In the genomic region with DNA sequence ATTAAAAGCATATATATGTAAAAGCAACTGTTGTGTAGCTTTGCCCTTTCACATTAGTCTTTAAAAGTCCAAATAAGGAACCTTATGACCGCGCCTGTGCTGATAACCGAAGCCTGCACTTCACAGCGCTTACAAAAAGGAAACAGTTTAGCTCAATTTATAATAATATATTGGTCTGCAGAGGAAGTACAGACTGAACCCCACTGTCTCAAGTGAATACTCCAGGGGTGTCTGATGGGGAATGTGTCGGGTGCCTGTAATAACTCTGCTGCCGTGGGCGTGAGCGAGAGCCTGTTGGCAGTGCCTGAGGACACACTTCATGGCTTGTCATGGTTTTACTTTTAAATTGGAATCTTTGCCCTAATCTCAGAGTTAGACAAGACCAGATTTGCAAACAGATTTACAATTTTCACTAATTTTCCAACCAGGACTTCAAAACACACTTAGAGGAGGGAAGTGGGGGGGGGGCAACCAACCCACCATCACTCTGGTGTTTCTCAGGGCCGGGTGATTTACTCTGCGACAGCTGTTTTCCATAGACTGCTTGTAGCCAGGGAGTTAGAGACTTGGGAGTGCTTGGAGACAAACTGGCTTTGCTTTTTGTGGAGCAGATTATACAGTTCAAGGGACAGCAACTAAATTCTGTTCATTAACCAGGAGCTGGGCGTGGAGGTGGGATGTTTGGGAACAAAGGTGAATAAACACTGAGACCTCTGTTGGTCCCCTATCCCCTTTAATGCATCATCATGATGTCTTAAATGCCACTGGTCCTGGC, we compare ENCODE assay signal across 16 mouse cellular contexts.
A peak's percentile ranks its signal among the peaks of the same experiment; 100 is the strongest.
DNase-seq lines count a peak whose midpoint lies in the region; ATAC-seq and TF ChIP-seq lines count a peak whose summit lies in the region.
"Had no signal": no experiment of that assay in that cellular context is flagged by ENCODE, and none has a peak within 500 bp of the region (broad histone marks: within the 10 kb centered on the region; RNA-seq: fewer than 3 reads in every experiment).

No protein-coding gene starts in this region.

- no peak overlapping the region for H3K4me3 ChIP-seq in layer of hippocampus, adult 2 months
- H3K4me3 ChIP-seq in embryonic facial prominence, embryonic 10.5 days, result no peak overlapping the region
- no peak overlapping the region for H3K4me3 ChIP-seq in kidney, embryonic 15.5 days (replicated peaks)
- H3K4me3 ChIP-seq in limb, embryonic 15.5 days, result no peak overlapping the region
- H3K4me3 ChIP-seq: forebrain, embryonic 12.5 days; lung, embryonic 15.5 days; midbrain, embryonic 12.5 days had no signal

- peaks cover 7% of the 10 kb centered on the region for H3K36me3 ChIP-seq in embryonic facial prominence, embryonic 10.5 days (replicated peaks)
- 0 out of 2 replicates have a peak, but pooled peaks cover 4% of the 10 kb centered on the region for H3K36me3 ChIP-seq in kidney, embryonic 15.5 days
- no peaks in the 10 kb centered on the region for H3K36me3 ChIP-seq in limb, embryonic 15.5 days

- H3K9me3 ChIP-seq in embryonic facial prominence, embryonic 10.5 days, result no peaks in the 10 kb centered on the region
- H3K9me3 ChIP-seq in kidney, embryonic 15.5 days (replicated peaks), result no peaks in the 10 kb centered on the region
- no peaks in the 10 kb centered on the region for H3K9me3 ChIP-seq in limb, embryonic 15.5 days
- H3K9me3 ChIP-seq: forebrain, embryonic 12.5 days; lung, embryonic 15.5 days; midbrain, embryonic 12.5 days had no signal

- no peak for DNase-seq in layer of hippocampus, adult 2 months (ENCODE audit: low spot score in 2 of 2)
- no peak for DNase-seq in layer of hippocampus, postnatal 10 days (ENCODE audit: low spot score in 2 of 2)
- DNase-seq in embryonic facial prominence, embryonic 10.5 days (ENCODE audit: low spot score), result peak; percentile 48
- no peak for DNase-seq in cerebellum, postnatal 14 days
- no peak for DNase-seq in layer of hippocampus, postnatal 36 days
- DNase-seq: adrenal gland, postnatal 36 days; cerebellum, adult 18-20 months; heart, postnatal 36 days; left cerebral cortex, postnatal 4 days; thymus, postnatal 25 days had no signal

- peaks cover 47% of the 10 kb centered on the region for H3K4me1 ChIP-seq in embryonic facial prominence, embryonic 10.5 days
- peaks cover 34% of the 10 kb centered on the region for H3K4me1 ChIP-seq in kidney, embryonic 15.5 days
- H3K4me1 ChIP-seq in limb, embryonic 15.5 days, result peaks cover 21% of the 10 kb centered on the region
- H3K4me1 ChIP-seq: midbrain, embryonic 12.5 days had no signal

- no peak for TF ChIP-seq CTCF in layer of hippocampus, adult 2 months (conservative IDR thresholded peaks at IDR 0.05)

- peak; percentile 75 for ATAC-seq in kidney, embryonic 15.5 days (replicated peaks; ENCODE audit: low FRiP score)
- no peak for ATAC-seq in limb, embryonic 15.5 days (ENCODE audit: insufficient number of reproducible peaks, low FRiP score, low TSS enrichment, low read depth)
- no peak for ATAC-seq in cerebellum, adult (ENCODE audit: insufficient number of reproducible peaks, low FRiP score, low TSS enrichment)

- peak overlapping the region; percentile 51 for H3K27ac ChIP-seq in layer of hippocampus, adult 2 months
- peak overlapping the region; percentile 78 for H3K27ac ChIP-seq in embryonic facial prominence, embryonic 10.5 days (replicated peaks)
- peak overlapping the region; percentile 80 for H3K27ac ChIP-seq in kidney, embryonic 15.5 days
- H3K27ac ChIP-seq in limb, embryonic 15.5 days, result peak overlapping the region; percentile 57; the same call in 1 of the 2 replicates
- H3K27ac ChIP-seq: forebrain, embryonic 12.5 days; lung, embryonic 15.5 days; midbrain, embryonic 12.5 days had no signal

- H3K27me3 ChIP-seq in embryonic facial prominence, embryonic 10.5 days (replicated peaks; ENCODE audit: low read depth, poor library complexity, severe bottlenecking), result no peaks in the 10 kb centered on the region
- no peaks in the 10 kb centered on the region for H3K27me3 ChIP-seq in kidney, embryonic 15.5 days
- no peaks in the 10 kb centered on the region for H3K27me3 ChIP-seq in limb, embryonic 15.5 days
- H3K27me3 ChIP-seq: forebrain, embryonic 12.5 days; lung, embryonic 15.5 days; midbrain, embryonic 12.5 days had no signal

- 59% methylated on average over 11 of the region's 11 CpGs for WGBS in embryonic facial prominence, embryonic 10.5 days
- 43% methylated on average over 11 of the region's 11 CpGs for WGBS in kidney, embryonic 15.5 days
- 38% methylated on average over 11 of the region's 11 CpGs for WGBS in limb, embryonic 15.5 days

- H3K9ac ChIP-seq in kidney, embryonic 15.5 days, result no peak overlapping the region
- no peak overlapping the region for H3K9ac ChIP-seq in limb, embryonic 15.5 days
- H3K9ac ChIP-seq: forebrain, embryonic 12.5 days; lung, embryonic 15.5 days; midbrain, embryonic 12.5 days had no signal

- no peak overlapping the region for H3K4me2 ChIP-seq in kidney, embryonic 15.5 days
- no peak overlapping the region for H3K4me2 ChIP-seq in limb, embryonic 15.5 days
- H3K4me2 ChIP-seq: forebrain, embryonic 12.5 days; lung, embryonic 15.5 days; midbrain, embryonic 12.5 days had no signal
